Mouse (Mus musculus) cerebellum, postnatal 14 days (tissue): ENCODE data around the gene Pomgnt1.

Experiments
- DNase-seq, 2 experiments: peaks; one replicate each; pipeline ENCODE4 v3.0.0; 2021; ENCODE audit warnings: mixed read lengths in 2 of 2

The Pomgnt1 gene

DNA sequence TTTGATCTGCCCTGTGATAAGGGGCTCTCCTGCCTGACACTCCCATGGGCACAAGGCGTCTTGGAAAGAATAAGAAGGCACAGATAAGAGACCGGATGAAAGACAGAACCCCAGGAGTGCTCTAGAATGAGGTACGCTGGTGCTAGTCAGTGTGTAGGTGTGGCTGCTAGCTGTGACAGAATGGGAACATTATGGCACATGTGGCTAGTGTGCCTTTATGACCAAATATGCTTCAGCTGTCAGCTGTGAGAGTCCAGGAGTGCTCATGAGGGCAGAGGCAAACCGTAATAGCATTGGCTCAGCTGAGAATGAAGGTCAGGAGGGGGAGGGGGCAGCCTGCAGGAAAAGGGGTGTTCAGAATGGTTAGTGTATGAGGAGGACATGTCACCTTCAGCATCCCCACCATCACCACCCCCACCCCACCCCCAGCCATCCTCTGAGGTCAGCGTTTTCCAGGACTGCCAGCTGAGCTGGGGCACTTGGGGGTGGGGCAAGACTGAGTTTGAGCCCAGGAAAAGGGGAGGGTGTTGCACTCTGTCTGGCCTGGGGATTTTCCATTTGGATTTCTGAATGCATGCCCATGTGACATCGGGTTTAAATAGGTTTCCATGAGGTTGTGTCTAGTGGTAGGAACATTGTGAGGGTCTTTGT, 51.0 kb downstream of the Pomgnt1 start:
- peak; percentile 50 to 65 for DNase-seq

DNA sequence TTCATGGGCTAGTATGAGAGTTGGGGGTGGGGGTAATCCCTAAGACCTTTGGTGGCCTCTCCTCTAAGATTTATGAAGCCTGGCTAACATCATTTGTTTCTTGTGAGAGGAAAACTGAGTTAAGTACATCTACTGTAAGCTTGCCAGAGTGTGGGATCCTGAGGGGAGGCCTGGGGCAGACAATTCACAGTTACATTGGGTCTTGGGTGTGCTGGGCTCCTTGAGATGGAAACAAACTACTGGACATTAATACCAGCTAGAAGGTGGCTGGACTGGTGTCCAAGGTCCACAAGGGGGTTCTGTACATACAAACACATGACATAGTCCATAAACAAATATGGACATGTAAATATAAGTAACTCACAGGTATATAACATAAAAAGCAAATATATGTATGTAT, 51.5 kb downstream of the Pomgnt1 start:
- peak in 1 of 2 experiments; percentile 46 for DNase-seq

DNA sequence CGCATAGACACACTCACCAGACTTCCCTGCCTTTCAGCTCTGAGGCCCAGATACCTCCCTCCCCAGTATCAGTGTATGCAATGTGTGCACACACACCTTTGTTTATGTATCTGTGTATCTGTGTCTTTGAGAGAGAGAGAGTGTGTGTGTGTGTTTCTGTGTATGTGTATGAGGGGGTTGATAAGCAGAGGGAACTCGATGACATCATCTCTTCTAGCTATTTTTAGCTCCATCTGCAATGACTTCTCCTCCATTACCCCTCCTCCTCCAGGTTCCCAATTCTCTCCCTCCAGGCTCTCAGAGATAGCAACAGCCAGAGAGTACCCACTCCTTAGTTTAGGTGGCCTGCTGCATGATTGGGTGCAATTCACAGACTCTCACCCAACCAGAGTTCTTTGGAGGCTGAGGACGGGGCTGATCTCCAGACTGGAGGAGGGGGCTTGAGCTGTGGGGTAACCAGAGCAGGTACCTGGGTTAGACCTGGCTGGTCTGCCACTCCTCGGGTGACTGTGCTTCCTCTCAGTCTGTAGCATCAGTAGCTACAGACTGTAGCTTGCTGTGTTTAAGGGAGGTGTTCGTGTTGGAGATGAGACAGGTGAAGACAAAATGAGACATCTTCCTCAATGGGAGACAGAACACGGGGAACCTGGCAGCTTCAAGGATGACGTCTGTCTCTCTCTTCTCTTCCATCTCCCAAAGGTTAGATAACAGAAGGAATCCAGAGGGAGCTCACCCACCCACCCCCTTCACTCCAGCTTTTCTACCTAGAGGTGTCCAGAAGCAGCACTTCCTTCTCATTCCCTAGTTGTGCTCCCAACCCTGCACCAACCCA, 52.3 kb downstream of the Pomgnt1 start:
- peak; percentile 78 to 81 for DNase-seq

DNA sequence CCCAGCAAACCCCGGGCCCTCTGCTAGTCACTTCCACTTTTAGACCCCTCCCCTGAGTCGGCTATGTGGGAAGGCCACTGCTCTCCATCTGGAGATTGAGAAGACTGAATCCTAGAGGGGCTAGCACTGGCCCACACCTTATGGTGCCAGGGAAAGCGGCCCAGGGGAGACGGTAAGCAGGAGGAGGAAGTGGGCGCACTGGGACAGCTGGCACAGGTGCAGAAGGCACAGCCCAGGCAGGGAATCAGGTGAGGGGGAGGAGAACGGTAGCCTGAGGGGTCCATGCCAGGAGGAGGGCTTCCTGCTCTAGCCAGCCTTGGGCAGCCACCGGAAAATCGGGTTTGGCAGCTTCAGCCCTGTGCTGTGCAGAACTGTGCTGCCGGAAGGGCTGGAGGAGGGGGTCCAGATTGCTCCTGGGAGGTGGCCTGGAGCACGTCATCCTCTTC, 52.9 kb downstream of the Pomgnt1 start:
- DNase-seq: peak; percentile 99

DNA sequence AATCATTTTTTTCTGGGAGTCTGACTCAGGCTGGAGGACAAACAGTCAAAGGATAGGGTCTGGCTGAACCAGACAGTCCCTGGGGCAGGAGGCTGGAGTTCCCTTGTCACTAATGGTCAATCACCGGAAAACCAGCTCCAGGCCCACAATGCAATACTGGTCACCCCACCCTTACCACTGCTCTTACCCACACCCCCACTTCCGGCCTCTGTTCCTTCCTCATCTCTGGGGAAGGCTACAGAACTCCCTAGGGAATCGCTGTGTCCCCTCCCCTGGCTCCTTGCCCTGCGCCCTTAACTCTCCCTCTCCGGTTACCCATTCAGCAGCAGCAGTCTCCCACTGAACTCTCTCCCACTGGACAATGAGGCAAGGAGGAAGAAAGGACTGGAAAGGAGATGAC, 53.5 kb downstream of the Pomgnt1 start:
- DNase-seq: peak; percentile 75 to 78

DNA sequence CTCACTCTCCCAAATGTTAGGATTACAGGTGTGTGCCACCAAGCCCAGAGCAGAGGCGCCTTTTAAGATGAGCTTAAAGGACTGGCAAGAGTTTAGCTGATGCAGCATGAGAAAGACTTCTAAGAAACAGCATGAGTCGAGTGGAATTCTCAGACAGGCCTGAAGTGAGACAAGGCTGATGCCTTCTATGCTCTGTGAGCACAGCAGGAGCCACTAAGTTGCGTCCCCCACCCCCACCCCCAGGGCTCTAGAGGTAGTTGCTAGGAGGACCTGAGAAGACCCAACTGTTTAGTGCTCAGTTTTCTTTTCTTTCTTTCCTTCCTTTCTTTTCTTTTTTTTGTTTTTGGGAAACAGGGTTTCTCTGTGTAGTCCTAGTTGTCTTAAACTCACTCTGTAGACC, 58.4 kb downstream of the Pomgnt1 start:
- no peak for DNase-seq

DNA sequence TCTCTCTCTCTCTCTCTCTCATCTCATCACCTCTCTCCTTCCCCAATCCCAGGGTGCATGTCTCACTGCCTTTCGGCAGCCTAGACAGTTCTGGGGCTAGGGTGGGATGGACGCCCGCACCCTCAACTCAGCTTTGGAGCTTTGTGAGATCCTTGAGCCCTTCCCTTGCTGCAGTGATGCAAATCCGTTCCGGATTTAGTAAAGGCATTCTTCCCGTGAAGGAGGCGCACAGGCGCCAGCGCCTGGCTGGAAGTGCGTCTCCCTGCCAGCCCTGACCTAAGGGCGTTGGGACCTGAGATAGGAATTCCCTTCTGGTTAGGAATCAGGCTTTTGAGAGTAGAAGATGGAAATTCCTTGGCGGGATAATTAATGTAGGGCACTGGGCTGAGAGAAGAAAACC, 59.1 kb downstream of the Pomgnt1 start:
- peak; percentile 77 to 84 for DNase-seq

DNA sequence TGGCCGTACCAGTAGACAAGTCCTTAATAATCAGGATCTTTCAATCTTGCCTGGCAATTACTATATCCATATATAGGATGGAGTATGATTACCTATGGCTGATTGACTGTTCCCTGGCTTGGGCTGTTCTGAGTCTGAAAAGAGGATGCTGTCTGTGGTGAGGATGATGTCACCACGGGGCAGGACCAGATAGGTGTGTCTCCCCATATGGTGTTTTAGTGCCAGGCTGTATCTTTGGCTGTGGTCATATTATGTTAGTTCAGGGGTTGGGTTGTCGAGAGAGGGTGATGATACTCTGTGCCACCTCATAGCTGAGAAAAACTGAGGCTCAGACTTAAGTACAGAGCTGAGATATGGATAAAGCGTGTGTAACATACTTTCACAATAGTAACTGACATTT, 61.4 kb downstream of the Pomgnt1 start:
- no peak for DNase-seq

DNA sequence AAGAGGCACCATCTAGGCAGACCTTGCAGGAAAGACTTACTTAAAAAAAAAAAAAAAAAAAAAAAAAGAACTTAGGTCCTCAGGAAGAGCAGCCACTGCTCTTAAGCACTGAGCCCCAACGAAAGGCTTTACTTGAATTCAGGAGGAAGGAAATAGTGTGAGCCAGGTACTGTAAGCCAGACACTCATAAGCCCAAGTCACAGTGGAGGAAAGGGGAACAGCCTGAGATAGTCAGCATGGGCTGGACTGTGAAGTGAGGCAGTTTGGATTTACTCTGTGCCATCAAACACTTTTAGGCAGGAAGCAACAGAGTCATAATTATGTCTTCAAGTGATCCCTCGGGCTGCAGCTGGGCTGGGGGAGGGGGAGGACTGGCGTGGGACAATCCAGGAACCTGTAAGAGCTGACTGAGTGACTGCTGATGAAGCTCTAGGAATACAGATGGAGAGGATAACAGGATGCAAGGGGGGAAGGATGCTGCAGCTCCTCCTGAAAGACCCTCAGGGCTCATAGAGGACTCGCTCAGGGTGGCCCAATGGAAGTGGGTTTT, 68.7 kb downstream of the Pomgnt1 start:
- no peak for DNase-seq

DNA sequence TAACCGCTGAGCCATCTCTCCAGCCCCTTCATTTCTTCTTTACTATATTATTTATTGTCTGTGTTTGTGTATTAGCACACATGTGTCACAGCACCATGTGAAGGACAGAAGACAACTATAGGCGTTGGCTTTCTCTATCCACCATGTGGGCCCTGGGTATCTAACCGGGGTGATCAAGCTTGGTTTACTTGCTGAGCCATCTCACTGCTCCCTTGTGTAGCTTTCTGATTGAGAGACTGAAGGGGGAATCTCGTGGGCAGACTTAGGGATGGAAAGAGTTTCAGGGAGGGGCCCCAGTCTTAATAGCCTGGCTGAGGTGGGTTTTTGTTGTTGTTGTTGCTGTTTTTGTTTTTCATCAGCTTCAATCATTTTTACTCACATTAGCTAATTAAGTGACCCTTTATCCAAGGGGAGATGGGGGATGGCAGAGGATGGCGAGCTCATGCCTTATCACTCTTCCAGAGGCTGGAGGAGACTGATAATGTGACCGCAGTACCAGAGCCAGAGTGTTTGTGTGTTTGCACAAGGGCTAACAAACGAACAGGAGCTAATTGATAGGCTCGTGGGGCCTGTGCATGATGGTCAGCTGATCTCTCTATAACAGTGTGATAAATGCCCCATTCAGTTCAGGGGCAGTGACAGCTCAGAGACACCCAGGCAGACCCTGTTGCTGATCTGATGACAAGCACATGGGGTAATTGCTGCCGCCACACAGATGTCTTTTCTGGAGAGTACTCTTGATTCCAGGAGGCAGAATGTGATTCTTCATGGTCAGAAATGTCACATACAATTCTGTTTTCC, 70.1 kb downstream of the Pomgnt1 start:
- no peak for DNase-seq

DNA sequence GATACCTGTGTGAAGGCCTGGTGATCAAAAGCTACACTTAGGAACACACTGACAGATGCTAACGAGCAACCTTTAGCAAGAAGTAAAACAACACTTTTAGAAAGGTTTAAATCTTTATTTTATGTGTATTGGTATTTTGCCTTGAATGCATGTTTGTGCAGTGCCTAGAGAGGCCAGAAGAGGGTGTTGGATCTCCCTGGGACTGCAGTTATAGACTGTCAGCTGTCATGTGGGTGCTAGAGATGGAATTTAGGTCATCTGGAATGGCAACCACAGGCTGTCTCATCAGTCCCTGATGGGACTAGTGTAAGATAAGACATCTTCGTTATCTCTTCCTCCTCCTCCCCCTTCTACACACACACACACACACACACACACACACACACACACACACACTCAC, 74.8 kb downstream of the Pomgnt1 start:
- DNase-seq: peak; percentile 40 to 63

DNA sequence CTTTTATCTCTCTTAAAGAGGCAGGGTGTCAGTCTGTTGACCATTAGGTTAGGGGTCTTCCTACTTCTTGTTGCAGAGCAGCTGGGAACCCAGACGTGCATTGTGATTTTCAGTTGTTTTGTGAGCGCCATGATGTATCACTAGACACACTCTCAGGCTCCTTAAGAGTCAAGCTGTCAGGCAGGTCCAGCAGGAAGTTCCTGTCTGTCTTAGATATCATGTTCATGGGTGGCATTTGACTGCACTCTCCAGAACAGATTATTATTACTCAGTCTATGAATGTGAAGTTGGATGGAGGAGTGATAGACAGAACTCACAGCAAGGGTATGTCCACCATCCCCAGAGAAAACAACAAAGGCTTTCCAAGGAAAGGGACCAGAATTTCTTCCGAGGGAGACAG, 80.8 kb downstream of the Pomgnt1 start:
- DNase-seq: no peak

DNA sequence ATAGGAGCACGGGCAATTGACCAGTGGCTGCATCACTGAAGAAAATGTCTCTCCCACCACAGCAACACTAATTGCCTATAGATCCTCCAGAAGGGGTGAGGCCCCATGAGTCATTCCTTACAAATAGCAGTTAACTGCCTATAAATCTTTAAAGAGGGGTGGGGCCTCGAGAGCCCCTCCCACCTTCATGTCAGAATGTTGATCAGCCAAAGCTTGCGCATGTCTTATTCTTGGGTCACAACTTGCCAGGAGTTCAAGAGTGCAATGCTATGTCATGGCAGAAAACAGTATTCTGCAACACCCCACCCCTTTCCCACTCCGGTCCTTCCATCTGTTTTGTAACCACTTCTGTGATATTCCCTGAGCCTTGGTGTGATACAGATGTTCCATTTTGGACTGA, 82.9 kb downstream of the Pomgnt1 start:
- DNase-seq: no peak

DNA sequence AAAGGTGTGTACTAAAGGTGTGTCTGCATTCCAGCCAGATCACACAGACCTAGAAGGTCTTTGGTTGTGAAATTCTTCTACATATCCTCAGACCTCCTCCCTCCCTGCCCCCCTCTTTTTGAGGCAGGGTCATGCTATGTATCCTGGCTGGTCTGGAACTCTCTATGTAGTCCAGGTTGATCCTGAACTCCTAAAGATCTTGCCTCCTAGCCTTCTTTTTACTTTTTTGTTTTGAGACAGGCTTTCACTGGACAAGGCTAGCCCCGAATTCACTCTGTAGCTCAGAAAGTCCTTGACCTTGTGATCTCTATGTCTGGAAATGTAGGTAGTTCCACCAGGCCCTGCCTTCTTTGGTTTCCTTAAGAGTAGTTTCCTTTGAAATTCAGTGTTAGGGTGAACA, 85.3 kb downstream of the Pomgnt1 start:
- DNase-seq: no peak
